Mouse (Mus musculus) hindbrain, embryonic 14.5 days (tissue): Measurements from ENCODE around the gene Hyal2. TPM values are rescaled to one million over a fixed set of nuclear protein-coding genes. Genes with fewer than 3 reads are reported as not detected.
"Not testable (repeated sequence)": the region's sequence is repeated elsewhere in the genome, so short reads cannot be mapped to it uniquely, and the experiment has no call there.

Experiments used
- ATAC-seq: fragments of 200-750 bp; cut with Nextera tagmentation; 2 replicates; pipeline ENCODE4 v1.8.0; 2017; ENCODE audit warnings: moderate number of reproducible peaks, mild to moderate bottlenecking, moderate TSS enrichment, moderate library complexity; ENCODE audit not compliant: low FRiP score
- DNase-seq: peaks from one replicate; pipeline ENCODE4 v3.0.0-alpha.2; 2015; ENCODE audit warnings: low spot score
- H3K27ac ChIP-seq: fragments of 300-500 bp; sonication (generic); 2 replicates; pipeline ENCODE4 v1.5.1; 2014; ENCODE audit warnings: mild to moderate bottlenecking, moderate library complexity
- H3K27me3 ChIP-seq: fragments of 300-500 bp; sonication (generic); 2 replicates; pipeline ENCODE4 v1.6.1; 2014; ENCODE audit warnings: mild to moderate bottlenecking, low read length, mixed read lengths; ENCODE audit not compliant: control insufficient read depth, insufficient read depth
- H3K36me3 ChIP-seq: fragments of 300-500 bp; sonication (generic); replicated peaks from 2 replicates; pipeline ENCODE4 v1.6.1; 2014; ENCODE audit not compliant: control insufficient read depth, insufficient read depth
- H3K4me1 ChIP-seq: fragments of 300-500 bp; sonication (generic); replicated peaks from 2 replicates; pipeline ENCODE4 v1.6.1; 2014; ENCODE audit warnings: antibody characterized with exemption, low read length, mixed read lengths; ENCODE audit not compliant: control insufficient read depth, insufficient read depth
- H3K4me2 ChIP-seq: fragments of 300-500 bp; sonication (generic); replicated peaks from 2 replicates; pipeline ENCODE4 v1.6.1; 2014; ENCODE audit warnings: mild to moderate bottlenecking, moderate library complexity
- H3K4me3 ChIP-seq: fragments of 300-500 bp; sonication (generic); replicated peaks from 2 replicates; pipeline ENCODE4 v1.5.1; 2014; ENCODE audit warnings: mild to moderate bottlenecking, low read length
- H3K9ac ChIP-seq: fragments of 300-500 bp; sonication (generic); 2 replicates; pipeline ENCODE4 v1.6.1; 2014
- H3K9me3 ChIP-seq: fragments of 300-500 bp; sonication (generic); 2 replicates; pipeline ENCODE4 v1.6.1; 2016; ENCODE audit warnings: low read length; ENCODE audit not compliant: control insufficient read depth
- WGBS: fragments of 180-500 bp; shearing (Covaris S2); extraction: QIAGEN DNeasy Blood & Tissue Kit; methylation state at CpG from one replicate; pipeline ENCODE4 v1.1.7; 2014; 5-methylcytosine and 5-hydroxymethylcytosine counted together
- polyA plus RNA-seq: library from polyadenylated mRNA; unstranded; fragments of >200 nt; fragmentation: Nextera tagmentation; extraction: Ambion mirVana; gene quantifications from 2 replicates; pipeline ENCODE4 v1.2.1, GENCODE M21; 2014

The Hyal2 gene
- polyA plus RNA-seq, 1 experiment from 2014 or later, result 71.7 TPM

- no peak overlapping the region for H3K9ac ChIP-seq
- 95% methylated on average over 22 of the region's 22 CpGs for WGBS
- H3K4me1 ChIP-seq, result peaks cover 33% of the 10 kb centered on the region
Observed at GRCm38 (mm10) chr9:107571534-107572326, 4.0 kb downstream of the Hyal2 start.

DNA sequence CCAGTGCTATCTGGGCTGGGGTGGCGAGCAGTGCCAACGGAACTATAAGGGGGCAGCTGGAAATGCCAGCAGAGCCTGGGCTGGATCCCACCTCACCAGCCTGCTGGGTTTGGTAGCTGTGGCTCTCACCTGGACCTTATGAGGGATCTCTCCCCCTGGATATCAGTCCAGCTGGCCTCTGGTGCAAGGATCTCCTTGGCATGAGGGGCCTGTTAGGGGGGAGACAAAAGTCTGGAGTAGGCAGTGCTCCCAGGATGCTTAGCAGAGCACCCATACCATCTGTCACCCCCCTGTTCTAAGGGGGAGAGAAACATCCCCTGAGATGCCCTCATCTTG, 4.5 kb downstream of the Hyal2 start:
- H3K4me1 ChIP-seq, result peaks cover 32% of the 10 kb centered on the region
- no peak for ATAC-seq
- H3K27me3 ChIP-seq, result no peaks in the 10 kb centered on the region
- no peak for DNase-seq
- H3K9ac ChIP-seq, result no peak overlapping the region
- no peak overlapping the region for H3K4me2 ChIP-seq
- H3K4me3 ChIP-seq, result no peak overlapping the region
- WGBS, result 98% methylated on average over 2 of the region's 2 CpGs
- peaks cover 44% of the 10 kb centered on the region for H3K36me3 ChIP-seq
- H3K9me3 ChIP-seq, result no peaks in the 10 kb centered on the region
- H3K27ac ChIP-seq, result no peak overlapping the region

More at GRCm38 (mm10) chr9:107571534-107572326, 4.0 kb downstream of the Hyal2 start:
- ATAC-seq (no peak), DNase-seq (no peak)
- H3K36me3 ChIP-seq, result peaks cover 44% of the 10 kb centered on the region
- no peak overlapping the region for H3K4me3 ChIP-seq
- no peaks in the 10 kb centered on the region for H3K27me3 ChIP-seq
- no peak overlapping the region for H3K27ac ChIP-seq
- H3K9me3 ChIP-seq, result no peaks in the 10 kb centered on the region
- H3K4me2 ChIP-seq, result peak overlapping the region; percentile 83; the same call in 1 of the 2 replicates

GRCm38 (mm10) chr9:107573774-107574173, 6.0 kb downstream of the Hyal2 start:
- H3K9ac ChIP-seq, H3K4me3 ChIP-seq, ATAC-seq, DNase-seq, H3K4me2 ChIP-seq, H3K9me3 ChIP-seq, H3K27ac ChIP-seq, H3K27me3 ChIP-seq: not testable (repeated sequence)
- Histone ChIP-seq H3K36me3 (peaks cover 44% of the 10 kb centered on the region), H3K4me1 (peaks cover 22% of the 10 kb centered on the region)
- WGBS, result 79% methylated on average over 6 of the region's 6 CpGs

DNA sequence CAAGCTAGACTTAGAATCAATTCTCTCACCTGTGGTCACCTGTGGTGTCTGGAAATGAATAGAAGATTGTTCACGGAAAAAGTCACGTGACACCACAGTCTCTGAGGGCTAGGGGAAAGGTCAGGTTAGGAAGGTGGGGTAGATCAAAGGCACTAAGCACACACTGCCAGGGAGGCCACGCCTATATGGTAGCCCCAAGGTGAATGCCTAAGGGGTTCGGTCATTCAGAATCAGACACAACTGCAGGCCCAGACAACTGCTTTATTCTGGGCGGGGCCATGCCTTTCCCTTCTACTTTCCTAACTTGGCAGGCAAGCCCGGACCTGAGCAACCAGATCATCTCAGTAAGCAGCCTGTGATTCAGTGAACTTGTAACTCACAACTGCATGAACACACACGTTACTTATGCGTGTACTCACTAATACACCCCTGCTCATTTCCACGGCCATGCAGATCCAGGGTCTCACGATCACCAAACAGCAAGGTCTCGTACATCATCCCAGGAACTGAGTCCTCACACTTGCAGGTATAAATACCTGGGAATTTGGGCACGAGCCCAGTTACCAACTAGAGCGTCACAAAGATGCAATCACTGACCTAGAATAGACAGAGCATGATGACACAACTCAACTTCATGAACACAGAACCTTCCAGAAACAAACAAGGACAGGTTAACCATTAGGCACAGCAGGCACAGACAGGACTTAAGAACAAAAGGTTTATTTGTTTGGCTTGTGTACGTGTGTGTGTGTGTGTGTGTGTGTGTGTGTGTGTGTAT, 8.0 kb downstream of the Hyal2 start:
- Histone ChIP-seq H3K4me1 (peaks cover 19% of the 10 kb centered on the region), H3K9me3 (no peaks in the 10 kb centered on the region), H3K27me3 (no peaks in the 10 kb centered on the region), H3K27ac (no peak overlapping the region), H3K9ac (no peak overlapping the region), H3K36me3 (peaks cover 39% of the 10 kb centered on the region), H3K4me2 (no peak overlapping the region), H3K4me3 (no peak overlapping the region)
- 89% methylated on average over 14 of the region's 14 CpGs for WGBS
- DNase-seq (no peak), ATAC-seq (no peak)

DNA sequence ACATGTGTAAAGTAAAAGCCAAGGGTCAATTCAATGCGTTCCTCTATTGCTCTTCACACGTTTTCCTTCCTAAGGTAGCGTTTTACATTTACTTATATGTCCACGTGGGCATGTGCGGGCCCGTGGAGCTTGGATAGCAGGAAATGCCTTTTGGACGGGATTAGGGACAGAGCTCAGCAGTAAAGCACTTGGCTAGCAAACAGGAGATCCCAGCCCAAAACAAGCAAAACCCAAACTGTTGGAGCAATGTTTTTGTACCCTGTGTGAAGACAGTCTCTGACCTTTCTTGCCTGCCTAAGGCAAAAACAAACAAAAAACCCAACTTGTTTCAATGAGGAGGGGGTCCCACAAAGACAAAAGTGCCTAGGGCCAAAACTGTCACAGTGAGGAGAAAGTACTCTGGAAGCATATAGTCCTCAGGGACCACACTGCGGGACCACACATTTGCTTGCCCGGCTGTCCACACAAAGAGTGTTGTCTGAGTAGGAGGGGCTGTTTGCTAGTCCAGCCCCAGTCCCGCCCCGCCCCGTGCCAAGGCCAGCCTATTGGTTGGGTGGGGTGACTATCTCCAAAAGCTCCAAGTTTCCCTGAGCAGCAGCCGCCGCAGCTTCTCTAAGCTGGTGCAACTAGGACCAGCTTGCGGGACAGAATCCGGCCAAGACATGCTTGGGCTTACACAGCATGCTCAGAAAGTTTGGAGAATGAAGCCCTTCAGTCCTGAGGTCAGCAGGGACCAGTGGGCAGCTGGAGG, 8.8 kb downstream of the Hyal2 start, which contains the start of gene Hyal1:
TSS of gene Hyal1 (plus strand) at position 571 of the 751 bp plus-strand sequence.
- peak within 1 kb of the TSS; percentile 55; the same call in 1 of the 2 replicates for H3K27ac ChIP-seq
- H3K4me1 ChIP-seq, result peaks cover 17% of the 10 kb centered on the region
- H3K4me2 ChIP-seq, result peak within 1 kb of the TSS; percentile 43
- peak within 1 kb of the TSS; percentile 25; the same call in 1 of the 2 replicates for H3K9ac ChIP-seq
- ATAC-seq (peak; percentile 58), DNase-seq (peak; percentile 53)
- 27% methylated on average over 16 of the region's 16 CpGs for WGBS
- no peaks in the 10 kb centered on the region for H3K27me3 ChIP-seq
- peak within 1 kb of the TSS; percentile 25 for H3K4me3 ChIP-seq
- H3K36me3 ChIP-seq, result peaks cover 31% of the 10 kb centered on the region
- H3K9me3 ChIP-seq, result no peaks in the 10 kb centered on the region

- DNase-seq (no peak), ATAC-seq (no peak)
- 90% methylated on average over 10 of the region's 10 CpGs for WGBS
- no peaks in the 10 kb centered on the region for H3K9me3 ChIP-seq
- peaks cover 18% of the 10 kb centered on the region for H3K36me3 ChIP-seq
- H3K27me3 ChIP-seq, result no peaks in the 10 kb centered on the region
- no peak overlapping the region for H3K27ac ChIP-seq
- H3K4me1 ChIP-seq, result peaks cover 17% of the 10 kb centered on the region
- no peak overlapping the region for H3K4me3 ChIP-seq
- H3K4me2 ChIP-seq, result no peak overlapping the region; the same call in 1 of the 2 replicates
- H3K9ac ChIP-seq, result no peak overlapping the region
Observed at GRCm38 (mm10) chr9:107577871-107578270, 10.1 kb downstream of the Hyal2 start.

- peak within 1 kb of the TSS; percentile 72 for H3K4me2 ChIP-seq
- H3K36me3 ChIP-seq, result peaks cover 11% of the 10 kb centered on the region
- DNase-seq (no peak), ATAC-seq (no peak)
- H3K9me3 ChIP-seq, result no peaks in the 10 kb centered on the region
- no peak within 1 kb of the TSS for H3K4me3 ChIP-seq
- peaks cover 17% of the 10 kb centered on the region for H3K4me1 ChIP-seq
- peak within 1 kb of the TSS; percentile 75; the same call in 1 of the 2 replicates for H3K9ac ChIP-seq
- 83% methylated on average over 3 of the region's 3 CpGs for WGBS
- no peak within 1 kb of the TSS for H3K27ac ChIP-seq
- no peaks in the 10 kb centered on the region for H3K27me3 ChIP-seq
Observed at GRCm38 (mm10) chr9:107578587-107578986, 10.8 kb downstream of the Hyal2 start, which contains the start of gene Naa80. TSS of gene Naa80 (plus strand) at chr9:107578887.

- no peaks in the 10 kb centered on the region for H3K27me3 ChIP-seq
- peak overlapping the region; percentile 72 for H3K4me2 ChIP-seq
- no peak overlapping the region for H3K4me3 ChIP-seq
- H3K9me3 ChIP-seq, result no peaks in the 10 kb centered on the region
- peak overlapping the region; percentile 75; the same call in 1 of the 2 replicates for H3K9ac ChIP-seq
- no peak overlapping the region for H3K27ac ChIP-seq
- ATAC-seq (no peak), DNase-seq (no peak)
- H3K36me3 ChIP-seq, result 0 out of 2 replicates have a peak, but pooled peaks cover 7% of the 10 kb centered on the region
- WGBS, result 92% methylated on average over 14 of the region's 14 CpGs
- peaks cover 17% of the 10 kb centered on the region for H3K4me1 ChIP-seq
Observed at GRCm38 (mm10) chr9:107579023-107579900, 11.5 kb downstream of the Hyal2 start.
